Comparison of ENCODE assay signal across 16 mouse cellular contexts in genomic region chr6:97916386-97916903, GRCm38 (mm10).
DNase-seq lines count a peak whose midpoint lies in the region; ATAC-seq lines count a peak whose summit lies in the region.
"Had no signal": no experiment of that assay in that cellular context is flagged by ENCODE, and none has a peak within 500 bp of the region (broad histone marks: within the 10 kb centered on the region; RNA-seq: fewer than 3 reads in every experiment).

No protein-coding gene starts in this region.

- no peaks in the 10 kb centered on the region for H3K27me3 ChIP-seq in forebrain, embryonic 13.5 days

- DNase-seq in heart, adult 18-20 months = peak; percentile 33 to 39
- no peak for DNase-seq in heart, postnatal 4 days
- peak; percentile 3 to 5 for DNase-seq in layer of hippocampus, postnatal 36 days
- no peak for DNase-seq in layer of hippocampus, postnatal 25 days (ENCODE audit: extremely low spot score in 1 of 2, low spot score in 1 of 2)
- peak; percentile 19 to 41 for DNase-seq in cerebellum, postnatal 36 days
- DNase-seq in left cerebral cortex, adult 11 months (ENCODE audit: low spot score) = no peak
- no peak for DNase-seq in lung, postnatal 10 days
- DNase-seq: gastrocnemius, adult 2 months; right cerebral cortex, postnatal 14 days; thymus, adult 18-20 months had no signal

- H3K4me3 ChIP-seq in forebrain, embryonic 13.5 days = no peak overlapping the region
- H3K4me3 ChIP-seq: gastrocnemius, adult 2 months; hindbrain, embryonic 10.5 days; midbrain, embryonic 10.5 days had no signal

- no peaks in the 10 kb centered on the region for H3K36me3 ChIP-seq in forebrain, embryonic 13.5 days (ENCODE audit: poor library complexity, severe bottlenecking)
- H3K36me3 ChIP-seq: hindbrain, embryonic 10.5 days; midbrain, embryonic 10.5 days had no signal

- no peak overlapping the region for H3K27ac ChIP-seq in forebrain, embryonic 13.5 days
- H3K27ac ChIP-seq: gastrocnemius, adult 2 months; hindbrain, embryonic 10.5 days; liver, embryonic 14.5 days; midbrain, embryonic 10.5 days had no signal

- no peaks in the 10 kb centered on the region; the same call in 1 of the 2 replicates for H3K4me1 ChIP-seq in forebrain, embryonic 13.5 days

- no peak overlapping the region for H3K9ac ChIP-seq in forebrain, embryonic 13.5 days
- H3K9ac ChIP-seq: liver, embryonic 14.5 days had no signal

- H3K4me2 ChIP-seq in forebrain, embryonic 13.5 days = no peak overlapping the region

- 84% methylated on average over 7 of the region's 7 CpGs for WGBS in forebrain, embryonic 13.5 days

- ATAC-seq in forebrain, embryonic 13.5 days = no peak
- ATAC-seq: forebrain, embryonic 14.5 days; inflammation-experienced regulatory T-cells, adult 6 months had no signal

- no peaks in the 10 kb centered on the region for H3K9me3 ChIP-seq in forebrain, embryonic 13.5 days (replicated peaks)
- H3K9me3 ChIP-seq: hindbrain, embryonic 10.5 days; midbrain, embryonic 10.5 days had no signal

Comparison
In these comparisons a context has a peak if more than half of its experiments do, and no peak if none do; other contexts are left out.
1. DNase-seq: peak in heart, adult 18-20 months (2 of 2), layer of hippocampus, postnatal 36 days (2 of 2) and cerebellum, postnatal 36 days (2 of 2); none in heart, postnatal 4 days (single experiment), layer of hippocampus, postnatal 25 days (0 of 2), left cerebral cortex, adult 11 months (single experiment) and lung, postnatal 10 days (single experiment).